Mouse (Mus musculus) hindbrain, postnatal 0 days (tissue): ENCODE results near the gene Specc1. TPM values are rescaled to one million over a fixed set of nuclear protein-coding genes. Genes with fewer than 3 reads are reported as not detected.

Experiments
- ATAC-seq: fragments of 200-750 bp; cut with Nextera tagmentation; 2 replicates; pipeline ENCODE4 v1.8.0; 2017; ENCODE audit warnings: mild to moderate bottlenecking, moderate TSS enrichment, moderate library complexity
- DNase-seq: peaks from one replicate; pipeline ENCODE4 v3.0.0-alpha.2; 2015; ENCODE audit warnings: low spot score
- H3K27ac ChIP-seq: fragments of 300-500 bp; sonication (generic); 2 replicates; pipeline ENCODE4 v1.5.1; 2014; ENCODE audit warnings: mild to moderate bottlenecking
- H3K27me3 ChIP-seq: fragments of 300-500 bp; sonication (generic); 2 replicates; pipeline ENCODE4 v1.6.1; 2014; ENCODE audit warnings: low read length, mixed read lengths; ENCODE audit not compliant: insufficient read depth
- H3K36me3 ChIP-seq: fragments of 300-500 bp; sonication (generic); 2 replicates; pipeline ENCODE4 v1.6.1; 2014; ENCODE audit warnings: low read length, mixed read lengths; ENCODE audit not compliant: insufficient read depth
- H3K4me1 ChIP-seq: fragments of 300-500 bp; sonication (generic); 2 replicates; pipeline ENCODE4 v1.6.1; 2014; ENCODE audit warnings: antibody characterized with exemption, low read length, mixed read lengths; ENCODE audit not compliant: insufficient read depth
- H3K4me2 ChIP-seq: fragments of 300-500 bp; sonication (generic); 2 replicates; pipeline ENCODE4 v1.6.1; 2014; ENCODE audit warnings: low read depth, mild to moderate bottlenecking, low read length, moderate library complexity, mixed read lengths
- H3K4me3 ChIP-seq: fragments of 300-500 bp; sonication (generic); 2 replicates; pipeline ENCODE4 v1.5.1; 2014; ENCODE audit warnings: low read length
- H3K9ac ChIP-seq: fragments of 300-500 bp; sonication (generic); replicated peaks from 2 replicates; pipeline ENCODE4 v1.6.1; 2014; ENCODE audit warnings: mild to moderate bottlenecking, low read length, moderate library complexity, mixed read lengths
- H3K9me3 ChIP-seq: fragments of 300-500 bp; sonication (generic); 2 replicates; pipeline ENCODE4 v1.6.1; 2016; ENCODE audit warnings: low read length, mixed read lengths
- CTCF ChIP-seq: IDR thresholded peaks from 2 replicates; pipeline ENCODE4 v1.5.1; 2016; ENCODE audit warnings: antibody characterized with exemption, control low read depth, low read depth
- WGBS: fragments of 180-500 bp; shearing (Covaris S2); extraction: QIAGEN DNeasy Blood & Tissue Kit; methylation state at CpG from one replicate; pipeline ENCODE4 v1.1.7; 2014; 5-methylcytosine and 5-hydroxymethylcytosine counted together
- polyA plus RNA-seq: library from polyadenylated mRNA; unstranded; fragments of >200 nt; fragmentation: Nextera tagmentation; extraction: Ambion mirVana; gene quantifications from 2 replicates; pipeline ENCODE4 v1.2.1, GENCODE M21; 2015
- total RNA-seq: library from RNA; depleted of rRNA; stranded (reverse); fragments of >200 nt; gene quantifications from 2 replicates; pipeline ENCODE4 v1.2.3, GENCODE M21; 2014

Gene Specc1
- total and polyA plus RNA-seq, 2 experiments from 2014 or later = 20.7 to 34.0 TPM

- WGBS = 93% methylated on average over 5 of the region's 5 CpGs
- Histone ChIP-seq H3K27ac (no peak overlapping the region), H3K4me3 (no peak overlapping the region), H3K9ac (no peak overlapping the region), H3K27me3 (no peaks in the 10 kb centered on the region), H3K9me3 (no peaks in the 10 kb centered on the region), H3K36me3 (0 out of 2 replicates have a peak, but pooled peaks cover 3% of the 10 kb centered on the region), H3K4me1 (no peaks in the 10 kb centered on the region), H3K4me2 (no peak overlapping the region)
- no peak for TF ChIP-seq CTCF
- ATAC-seq (no peak), DNase-seq (no peak)
These were observed 164.8 kb downstream of the Specc1 start for GRCm38 (mm10) chr11:62121365-62121764.

- no peak overlapping the region for H3K4me2 ChIP-seq
These were observed 171.1 kb downstream of the Specc1 start for GRCm38 (mm10) chr11:62127692-62128091.

GRCm38 (mm10) chr11:62128197-62128596 is 171.6 kb downstream of the Specc1 start:
- TF ChIP-seq CTCF = no peak
- H3K9me3 ChIP-seq = no peaks in the 10 kb centered on the region
- no peak overlapping the region for H3K4me2 ChIP-seq
- no peaks in the 10 kb centered on the region for H3K36me3 ChIP-seq
- no peak overlapping the region for H3K27ac ChIP-seq
- no peaks in the 10 kb centered on the region for H3K4me1 ChIP-seq
- H3K4me3 ChIP-seq = no peak overlapping the region
- no peak overlapping the region for H3K9ac ChIP-seq
- WGBS = 73% methylated on average over 8 of the region's 8 CpGs
- DNase-seq = no peak
- no peak for ATAC-seq
- H3K27me3 ChIP-seq = no peaks in the 10 kb centered on the region

More at GRCm38 (mm10) chr11:62127692-62128091, 171.1 kb downstream of the Specc1 start:
- peak; percentile 92 for DNase-seq
- no peaks in the 10 kb centered on the region for H3K4me1 ChIP-seq
- no peaks in the 10 kb centered on the region for H3K9me3 ChIP-seq
- H3K27ac ChIP-seq = no peak overlapping the region
- H3K9ac ChIP-seq = no peak overlapping the region
- 32% methylated on average over 3 of the region's 3 CpGs for WGBS
- 0 out of 2 replicates have a peak, but pooled peaks have one; percentile 58 for ATAC-seq
- no peaks in the 10 kb centered on the region for H3K27me3 ChIP-seq
- peak; percentile 93 for TF ChIP-seq CTCF
- no peaks in the 10 kb centered on the region for H3K36me3 ChIP-seq
- H3K4me3 ChIP-seq = no peak overlapping the region

DNA sequence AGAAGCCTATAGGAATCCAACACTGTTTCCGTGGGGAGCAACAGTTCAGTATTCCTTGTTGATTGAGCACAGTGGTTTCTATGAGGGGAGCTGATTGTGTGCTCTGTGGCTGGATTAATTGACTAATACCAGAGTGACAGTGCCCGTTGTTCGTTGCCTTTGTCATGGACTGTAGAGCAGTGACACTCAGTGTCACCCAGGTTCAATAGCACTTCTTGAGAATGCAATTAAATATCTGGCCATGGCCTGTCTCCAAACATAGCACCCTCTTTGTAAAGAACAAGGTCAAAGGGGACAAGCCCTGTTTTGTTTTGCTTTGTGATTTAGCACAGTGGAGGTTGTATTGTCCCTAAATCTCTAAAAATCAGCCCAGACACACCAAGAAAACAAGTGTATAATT is 173.6 kb downstream of the Specc1 start:
- WGBS = 31% methylated on average over 3 of the region's 3 CpGs
- ATAC-seq (no peak), DNase-seq (no peak)
- Histone ChIP-seq H3K27ac (no peak overlapping the region), H3K9me3 (no peaks in the 10 kb centered on the region), H3K4me1 (no peaks in the 10 kb centered on the region), H3K9ac (no peak overlapping the region), H3K36me3 (no peaks in the 10 kb centered on the region), H3K4me2 (no peak overlapping the region), H3K27me3 (no peaks in the 10 kb centered on the region), H3K4me3 (no peak overlapping the region)
- no peak for TF ChIP-seq CTCF

GRCm38 (mm10) chr11:62130685-62131295 is 174.2 kb downstream of the Specc1 start:
- DNase-seq (no peak), ATAC-seq (no peak)
- H3K4me1 ChIP-seq = no peaks in the 10 kb centered on the region
- no peak for TF ChIP-seq CTCF
- no peak overlapping the region for H3K27ac ChIP-seq
- no peaks in the 10 kb centered on the region for H3K36me3 ChIP-seq
- no peak overlapping the region for H3K4me2 ChIP-seq
- H3K4me3 ChIP-seq = no peak overlapping the region
- no peaks in the 10 kb centered on the region for H3K27me3 ChIP-seq
- 43% methylated on average over 2 of the region's 2 CpGs for WGBS
- H3K9ac ChIP-seq = no peak overlapping the region
- H3K9me3 ChIP-seq = no peaks in the 10 kb centered on the region

DNA sequence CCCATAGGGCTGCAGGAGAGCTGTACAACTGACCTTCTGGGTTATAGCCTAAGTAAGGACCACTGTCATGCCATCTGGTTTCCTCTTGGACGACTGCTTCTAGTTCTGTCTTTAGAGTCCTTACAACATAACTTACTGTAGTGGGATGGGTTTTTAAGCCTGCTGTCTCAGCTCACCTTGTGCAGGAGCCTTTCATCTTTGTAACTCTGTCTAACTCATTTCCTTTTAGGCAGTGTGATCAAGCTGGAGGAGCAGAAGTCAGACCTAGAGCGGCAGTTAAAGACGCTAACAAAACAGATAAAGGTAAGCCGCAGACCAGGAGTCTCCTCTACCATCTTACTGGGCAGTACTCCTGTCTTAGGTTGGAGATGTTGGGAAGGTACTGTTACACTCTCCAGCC is 175.0 kb downstream of the Specc1 start:
- no peak for DNase-seq

GRCm38 (mm10) chr11:62134191-62134590 is 177.6 kb downstream of the Specc1 start:
- Histone ChIP-seq H3K4me2 (no peak overlapping the region), H3K4me3 (no peak overlapping the region), H3K36me3 (no peaks in the 10 kb centered on the region), H3K9me3 (no peaks in the 10 kb centered on the region), H3K4me1 (no peaks in the 10 kb centered on the region), H3K9ac (no peak overlapping the region), H3K27me3 (no peaks in the 10 kb centered on the region), H3K27ac (no peak overlapping the region)
- no peak for TF ChIP-seq CTCF
- WGBS = 92% methylated on average over 2 of the region's 2 CpGs
- DNase-seq = no peak
- no peak for ATAC-seq

More for the DNA sequence above, 175.0 kb downstream of the Specc1 start:
- ATAC-seq = no peak
- Histone ChIP-seq H3K36me3 (no peaks in the 10 kb centered on the region), H3K4me3 (no peak overlapping the region), H3K27me3 (no peaks in the 10 kb centered on the region), H3K9ac (no peak overlapping the region), H3K9me3 (no peaks in the 10 kb centered on the region), H3K27ac (no peak overlapping the region), H3K4me2 (no peak overlapping the region), H3K4me1 (no peaks in the 10 kb centered on the region)
- TF ChIP-seq CTCF = no peak
- WGBS = 95% methylated on average over 4 of the region's 4 CpGs
